Mouse (Mus musculus): ENCODE results near the gene St3gal3.

The St3gal3 gene

DNA sequence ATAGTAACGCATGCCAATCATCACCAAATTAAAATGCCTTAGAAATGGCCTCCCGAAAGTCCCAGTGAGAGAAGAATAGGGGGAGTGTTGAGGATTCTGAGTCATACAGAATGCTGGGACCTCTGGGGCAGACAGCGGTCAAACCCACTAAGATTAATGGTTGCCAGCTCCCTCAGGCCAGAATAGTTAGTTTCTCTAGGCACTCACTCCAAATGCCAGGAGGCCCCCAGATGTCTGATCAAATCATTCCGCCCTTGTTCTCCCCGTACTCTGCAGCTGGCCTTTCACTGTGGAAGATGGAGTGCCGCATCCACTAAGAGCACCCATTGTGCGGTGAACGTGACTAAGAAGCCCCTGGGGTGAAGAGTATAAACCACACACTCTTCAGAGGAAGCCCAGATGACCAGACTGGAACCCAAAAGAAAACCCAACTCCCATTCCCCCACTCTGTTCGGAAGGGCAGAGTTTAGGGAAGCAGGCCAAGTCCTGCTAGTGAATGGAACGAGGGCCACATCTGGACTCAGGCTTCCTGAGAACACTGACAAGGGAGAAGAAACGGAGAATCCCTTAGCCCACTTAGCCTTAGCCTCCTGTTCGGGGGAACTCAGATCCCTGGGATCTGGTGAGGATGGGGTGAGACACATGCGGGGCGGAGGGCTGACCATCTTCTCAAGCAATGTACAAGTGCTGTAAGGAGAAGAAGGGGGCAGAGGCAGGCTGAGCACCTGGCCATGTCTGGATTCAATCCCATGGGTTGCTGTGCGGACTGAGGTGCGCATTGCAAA lies 117.5 kb downstream of the St3gal3 start:
- no peak for DNase-seq

DNA sequence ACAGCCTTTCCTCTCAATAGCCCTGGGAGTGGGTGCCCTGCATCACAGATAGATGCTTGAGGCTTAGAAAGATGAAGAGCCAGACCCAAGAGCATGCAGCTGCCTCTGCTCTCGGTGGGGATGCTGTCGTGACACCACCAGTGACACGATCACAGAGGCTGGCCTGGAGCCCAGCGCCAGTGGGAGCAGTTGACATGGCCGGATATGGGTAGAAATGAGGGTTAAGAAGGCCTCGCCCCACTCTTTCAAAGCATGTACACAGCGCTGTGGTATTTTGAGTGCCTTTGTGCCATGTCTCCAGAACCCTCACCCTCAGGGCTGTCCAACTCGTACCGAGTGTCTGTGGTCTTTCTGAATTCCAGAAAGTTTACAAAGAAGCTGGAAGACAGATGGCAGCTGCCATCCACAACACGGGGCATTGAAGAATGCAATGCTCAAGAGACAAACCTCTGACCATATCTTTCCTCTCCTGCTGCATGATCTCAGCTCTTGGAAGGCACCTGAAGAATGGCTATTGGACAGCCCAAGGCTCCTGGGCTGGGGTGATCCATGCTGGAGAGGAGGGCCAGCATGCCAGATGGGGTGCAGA lies 118.3 kb downstream of the St3gal3 start:
- DNase-seq = peak; percentile 32

DNA sequence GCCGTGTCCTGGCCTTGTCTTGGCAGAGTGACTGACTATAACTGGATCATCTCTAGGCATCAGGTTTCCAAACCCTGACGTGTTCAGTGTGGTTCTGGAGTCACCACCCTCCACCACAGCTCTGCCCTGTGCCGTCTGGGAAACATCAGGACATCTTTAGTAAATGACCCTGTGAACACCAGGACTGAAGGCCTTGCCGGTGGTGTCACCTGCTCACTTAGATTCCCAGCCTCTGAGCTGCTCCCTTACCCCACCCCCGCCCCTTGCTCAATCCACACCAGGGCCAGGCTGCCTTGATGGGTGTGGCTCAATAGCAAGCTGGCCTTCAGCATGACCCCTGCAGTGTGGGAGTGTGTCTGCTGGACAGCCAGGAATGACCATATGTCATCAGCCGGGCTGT lies 119.1 kb downstream of the St3gal3 start:
- DNase-seq = no peak

DNA sequence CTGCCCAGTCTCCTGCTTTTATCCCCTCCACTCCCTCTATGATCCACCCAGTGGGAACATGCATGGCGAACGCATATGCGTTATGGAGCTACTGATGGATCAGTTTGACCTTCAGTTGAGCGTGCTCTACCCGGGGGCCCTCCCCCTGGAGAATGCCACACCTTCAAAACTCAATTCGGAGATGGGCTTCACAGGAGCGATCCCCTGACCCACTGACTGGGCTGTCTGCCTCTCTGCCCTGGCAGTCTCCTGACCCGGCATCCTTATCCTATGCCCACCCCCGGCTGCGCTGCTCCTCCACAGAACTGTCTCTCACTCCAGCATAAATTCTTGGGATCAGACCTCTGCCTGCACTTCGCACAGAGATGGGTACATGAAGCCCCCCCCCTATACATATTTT lies 119.6 kb downstream of the St3gal3 start:
- DNase-seq = no peak

DNA sequence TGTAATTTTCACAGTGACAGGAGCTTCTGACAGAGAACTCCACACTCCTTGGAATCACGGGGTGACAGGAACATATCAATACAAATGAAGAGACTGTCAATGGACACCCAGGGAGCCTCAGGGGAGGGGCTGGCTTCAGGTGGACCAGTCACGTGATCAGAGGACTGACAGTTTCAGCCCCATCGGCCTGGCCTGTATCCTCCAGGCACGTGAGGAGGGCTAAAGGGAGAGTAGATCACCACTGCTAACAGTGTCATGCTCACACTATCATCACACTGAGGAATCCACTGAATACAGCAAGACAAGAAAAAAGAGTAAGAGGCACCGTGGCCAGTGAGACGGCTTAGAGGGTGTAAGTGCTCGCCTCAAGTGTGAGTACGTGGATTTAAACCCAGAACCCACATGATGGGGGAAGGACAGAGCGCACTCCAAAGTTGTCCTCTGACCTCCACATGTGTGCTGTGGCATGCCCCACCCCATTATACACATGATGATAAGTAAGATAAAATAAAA lies 124.0 kb downstream of the St3gal3 start:
- no peak for DNase-seq

DNA sequence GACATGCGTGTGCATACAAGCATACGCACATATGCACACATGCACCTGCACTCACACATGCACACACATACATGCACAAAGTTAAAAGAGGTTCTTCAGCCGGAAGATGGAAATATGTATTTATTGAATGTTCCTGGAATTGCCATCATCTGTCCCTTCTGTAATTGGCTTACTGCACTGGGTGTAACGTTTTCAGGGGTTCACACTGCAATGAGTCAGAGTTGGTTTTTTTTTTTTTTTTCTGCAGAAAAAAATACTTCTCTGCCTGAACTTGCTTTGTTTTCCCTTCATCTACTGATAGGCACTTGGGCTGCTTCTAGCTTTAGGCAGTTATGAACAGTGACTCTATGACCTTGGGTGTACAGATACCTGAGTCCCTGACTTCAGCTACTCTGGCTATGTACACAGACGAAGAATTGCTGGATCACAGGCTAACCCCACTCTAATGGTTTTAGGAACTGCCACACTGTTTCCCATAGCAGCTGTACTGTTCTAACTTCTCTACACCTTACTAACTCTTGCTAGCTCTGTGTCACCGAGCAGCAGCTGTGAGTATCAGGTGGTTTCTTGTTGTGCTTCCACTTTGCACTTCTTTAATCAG lies 126.2 kb downstream of the St3gal3 start:
- no peak for DNase-seq

DNA sequence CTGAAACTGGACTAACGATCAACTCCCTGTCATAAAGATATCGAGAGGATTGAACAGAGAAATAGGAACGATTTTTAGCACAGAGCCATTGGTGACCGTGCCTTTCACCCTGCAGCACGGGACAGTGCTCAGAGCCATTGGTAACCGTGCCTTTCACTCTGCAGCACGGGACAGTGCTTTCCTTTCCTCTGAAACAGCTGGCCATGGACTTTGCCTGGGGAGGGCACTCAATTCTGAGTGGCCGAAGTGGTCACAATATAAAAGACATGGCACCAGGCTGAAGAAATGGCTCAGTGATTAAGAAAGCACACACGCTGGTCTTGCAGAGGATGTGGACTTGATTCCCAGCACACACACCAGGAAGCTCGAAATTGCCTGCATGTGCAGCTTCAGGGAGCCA lies 133.4 kb downstream of the St3gal3 start:
- DNase-seq = no peak

DNA sequence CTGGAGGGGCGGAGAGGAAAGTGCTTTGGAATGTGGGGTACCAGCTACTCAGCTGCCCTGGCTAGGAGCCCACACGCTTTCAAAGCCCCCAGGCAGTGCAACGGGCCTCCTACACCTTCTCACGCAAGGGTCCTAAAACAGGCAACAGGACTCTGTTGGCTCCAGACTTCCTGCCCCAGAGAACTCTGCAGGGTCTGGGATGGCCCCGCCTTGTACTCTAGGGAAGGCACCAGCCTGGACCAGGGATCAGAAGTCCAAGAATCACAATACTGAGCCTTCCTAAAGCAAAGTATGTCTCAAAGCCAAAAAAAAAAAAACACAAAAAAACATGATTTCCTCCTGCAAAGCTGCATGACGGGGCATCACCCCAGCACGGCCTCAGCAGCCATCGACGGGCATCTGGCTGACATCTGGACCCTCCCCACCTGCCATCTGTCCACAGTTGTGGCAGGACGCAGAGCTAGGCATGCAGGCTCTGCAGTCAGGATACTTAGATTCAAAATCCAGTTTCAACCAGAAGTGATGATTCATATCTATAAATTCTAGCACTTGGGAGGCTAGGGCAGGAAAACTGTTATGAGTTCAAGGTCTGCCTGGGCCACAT lies 134.0 kb downstream of the St3gal3 start:
- no peak for DNase-seq

DNA sequence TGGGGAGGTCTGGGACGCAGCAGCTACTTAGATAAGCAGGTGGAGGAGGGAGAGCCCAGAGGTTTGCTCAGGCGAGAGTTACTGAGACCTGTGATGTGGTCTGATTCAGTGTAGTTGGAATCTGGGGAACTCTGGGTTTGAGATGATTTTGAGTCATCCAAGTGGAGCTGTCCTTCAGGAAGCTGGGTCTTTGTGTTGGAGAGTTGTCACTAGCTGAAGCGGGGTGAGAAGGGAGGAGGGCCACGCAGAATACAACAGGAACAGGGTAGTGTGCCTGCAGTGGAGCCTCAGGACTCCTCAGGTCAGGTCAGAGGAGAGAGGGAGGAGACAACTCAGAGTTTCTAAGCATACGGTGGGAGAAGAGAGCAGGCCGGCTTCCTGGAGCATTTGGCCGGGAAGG lies 134.8 kb downstream of the St3gal3 start:
- no peak for DNase-seq

DNA sequence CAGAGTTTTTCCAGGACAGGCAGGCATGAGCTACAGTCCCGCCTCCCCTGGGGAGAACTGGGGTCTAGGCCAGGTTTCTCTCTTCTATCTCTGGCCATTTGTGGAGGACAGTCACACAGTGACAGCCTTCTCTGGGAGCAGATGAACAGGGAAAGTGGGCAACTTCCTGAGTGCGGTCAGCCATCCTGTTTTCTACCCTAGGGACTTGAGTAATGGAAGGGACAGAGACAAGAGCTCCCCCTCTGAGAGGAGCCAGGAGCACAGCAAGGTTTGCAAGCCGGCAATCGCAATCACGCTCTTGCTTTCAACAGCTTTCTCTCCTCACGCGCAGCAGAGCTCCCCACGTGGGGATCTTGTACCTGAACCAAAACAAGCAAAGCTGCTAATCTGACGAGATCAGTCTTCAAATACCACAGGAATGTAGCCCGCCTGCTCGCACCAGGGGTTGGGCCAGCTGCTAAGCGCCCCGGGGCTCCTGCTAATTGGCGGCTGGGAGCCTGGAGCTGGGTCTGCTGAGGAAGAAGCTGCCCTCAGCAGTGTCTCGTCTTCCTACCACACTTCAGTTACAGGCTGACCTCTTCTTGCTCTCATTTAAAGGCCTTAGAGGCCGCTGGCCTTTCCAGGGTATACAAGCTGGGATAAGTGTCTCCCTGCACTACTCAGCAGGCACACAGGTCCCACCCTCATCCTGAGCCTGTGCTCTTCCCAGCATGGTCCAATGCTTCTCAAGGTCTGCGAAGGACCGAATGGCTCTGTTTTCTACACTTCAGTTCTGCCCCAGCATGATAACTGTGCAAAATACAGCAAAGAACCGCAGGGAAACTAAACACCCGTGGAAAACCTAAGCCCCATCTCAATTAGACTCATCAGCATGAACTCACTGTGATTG lies 137.1 kb downstream of the St3gal3 start:
- peak; percentile 80 for DNase-seq

DNA sequence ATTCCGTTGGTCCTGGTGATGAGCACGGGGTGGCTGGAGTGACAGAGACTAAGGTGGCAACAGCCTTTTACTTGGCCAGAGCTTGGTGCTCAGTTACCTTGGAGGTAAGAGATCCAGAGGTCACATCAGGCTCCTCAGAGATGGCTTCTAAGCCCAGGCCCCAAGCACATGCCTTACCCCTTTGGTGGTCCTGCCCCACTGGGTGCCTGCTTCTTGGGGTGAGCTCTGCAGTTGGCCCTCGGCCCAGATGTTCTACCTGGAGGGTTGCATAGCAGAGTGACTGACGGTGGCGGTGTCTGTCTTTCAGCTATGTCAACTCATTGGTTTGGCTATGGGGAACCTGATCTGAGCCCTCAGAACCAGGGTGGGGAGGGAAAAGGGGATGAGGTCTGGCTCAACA lies 138.0 kb downstream of the St3gal3 start:
- no peak for DNase-seq

DNA sequence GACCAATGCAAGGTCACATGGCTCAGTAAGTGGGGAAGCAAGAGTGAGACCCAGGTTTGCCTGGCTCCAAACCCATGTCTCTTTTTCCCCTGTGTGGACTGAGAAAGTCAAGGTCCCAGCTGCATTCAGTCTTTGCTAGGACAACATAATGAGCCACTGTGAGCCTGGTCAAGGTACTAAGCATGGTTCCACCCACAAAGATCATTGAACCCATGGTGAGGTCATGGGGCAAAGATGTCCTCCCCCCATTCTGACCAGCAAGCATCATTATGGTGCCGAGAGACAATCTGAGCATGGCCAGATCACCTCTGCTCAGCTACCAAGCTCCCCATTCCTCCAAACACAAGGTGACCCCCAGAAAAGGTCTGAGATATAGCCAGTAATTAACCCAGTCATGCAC lies 139.3 kb downstream of the St3gal3 start:
- DNase-seq = no peak

DNA sequence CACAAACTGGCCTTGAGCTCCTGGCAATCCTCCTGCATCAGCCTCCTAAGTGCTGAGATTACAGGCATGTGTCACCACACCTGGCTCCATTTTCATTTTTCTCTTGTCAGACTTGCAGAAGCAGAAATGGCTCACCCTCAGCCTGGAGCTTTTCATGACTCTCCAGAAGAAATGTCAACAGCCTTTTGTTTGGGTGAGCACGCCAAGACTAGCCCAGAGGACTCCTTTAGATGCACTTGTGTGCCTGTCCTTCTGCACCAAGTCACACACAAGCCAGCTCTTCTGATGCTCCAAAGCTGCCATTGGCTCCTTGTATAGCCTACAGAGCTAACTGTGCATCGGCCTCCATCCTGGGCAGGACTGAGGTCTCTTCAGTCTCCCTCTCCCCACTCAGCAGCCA lies 141.3 kb downstream of the St3gal3 start:
- DNase-seq = no peak

DNA sequence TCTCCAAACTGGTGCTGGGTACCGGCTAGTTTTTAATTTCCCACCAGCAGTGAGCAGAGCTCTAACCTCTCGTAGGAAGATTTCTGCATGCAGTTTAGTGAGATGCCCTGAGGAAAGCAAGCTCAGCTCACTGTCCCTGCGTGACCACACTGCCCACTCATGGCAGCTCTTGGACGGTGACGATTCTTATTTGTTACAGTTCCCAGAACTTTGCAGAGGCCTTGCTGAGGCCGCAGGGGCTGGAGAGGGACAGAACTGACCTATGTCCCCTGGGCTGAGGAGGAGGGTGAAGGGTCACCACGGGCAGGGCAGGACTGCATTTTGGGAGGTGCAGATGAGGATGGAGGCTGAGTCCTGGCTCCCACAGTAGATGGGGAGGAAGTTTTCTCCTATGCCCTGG lies 141.8 kb downstream of the St3gal3 start:
- DNase-seq = no peak

DNA sequence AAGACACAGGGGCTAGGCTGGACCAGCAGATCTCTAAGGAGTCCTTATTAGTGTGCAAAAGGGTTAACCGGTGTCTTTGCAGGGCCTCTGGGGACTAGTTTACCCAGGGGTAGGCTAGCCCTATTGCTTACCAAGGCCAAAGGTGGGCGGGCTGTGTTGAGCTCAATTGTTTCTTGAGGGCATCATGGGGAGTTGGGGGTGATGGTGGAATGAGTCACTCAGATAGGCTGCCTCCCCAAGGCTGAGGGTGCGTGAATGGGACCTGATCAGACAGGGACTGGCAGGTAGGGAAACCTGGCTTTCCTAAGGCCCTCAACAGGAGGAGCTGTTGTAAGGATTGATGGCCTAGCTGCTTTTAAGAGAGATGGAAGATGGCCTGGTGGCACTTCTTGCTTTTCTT lies 142.7 kb downstream of the St3gal3 start:
- no peak for DNase-seq

DNA sequence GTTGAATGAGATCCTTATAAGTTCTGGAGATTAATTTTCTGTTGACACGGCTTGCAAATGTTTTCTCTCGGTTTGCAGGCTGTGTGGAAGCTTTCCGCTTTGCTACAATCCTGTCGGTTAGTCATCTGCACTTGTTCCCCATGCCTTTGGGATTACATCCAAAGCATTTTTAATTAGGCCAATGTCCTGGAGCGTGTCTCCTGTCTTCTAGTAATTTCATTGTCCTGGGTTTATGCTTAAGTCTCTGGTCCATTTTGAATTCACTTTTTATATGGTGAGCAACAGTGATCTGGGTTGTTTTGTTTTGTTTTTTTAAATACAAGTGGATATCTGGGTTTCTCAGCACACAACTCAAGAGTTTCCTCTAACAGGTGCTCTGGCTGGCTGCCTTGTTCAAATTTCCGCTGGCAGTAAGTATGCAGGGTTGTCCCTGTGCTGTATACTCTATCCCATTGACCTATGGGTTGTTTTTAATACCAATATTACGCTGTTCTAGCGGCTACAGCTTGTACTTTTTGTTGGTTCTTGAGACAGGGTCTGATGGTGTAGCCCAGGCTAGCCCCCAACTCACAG lies 143.6 kb downstream of the St3gal3 start:
- no peak for DNase-seq

DNA sequence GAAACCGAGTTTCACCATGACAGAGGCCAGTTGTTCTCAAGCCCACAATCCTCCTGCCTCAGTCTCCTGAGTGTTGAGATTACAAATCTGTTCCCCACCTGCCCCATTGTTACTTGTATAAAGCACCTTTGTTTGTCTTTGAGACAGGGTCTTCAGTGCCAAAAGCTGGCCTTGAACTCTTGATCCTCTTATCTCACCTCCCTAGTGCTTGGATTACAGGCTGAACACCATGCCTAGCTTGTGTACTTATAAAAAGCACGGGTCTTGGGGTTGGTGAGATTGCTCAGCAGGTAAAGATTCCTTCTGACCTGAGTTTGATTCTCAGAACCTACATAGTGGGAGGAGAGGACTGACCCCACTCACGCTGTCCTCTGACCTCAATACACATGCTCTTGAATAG lies 144.1 kb downstream of the St3gal3 start:
- no peak for DNase-seq

DNA sequence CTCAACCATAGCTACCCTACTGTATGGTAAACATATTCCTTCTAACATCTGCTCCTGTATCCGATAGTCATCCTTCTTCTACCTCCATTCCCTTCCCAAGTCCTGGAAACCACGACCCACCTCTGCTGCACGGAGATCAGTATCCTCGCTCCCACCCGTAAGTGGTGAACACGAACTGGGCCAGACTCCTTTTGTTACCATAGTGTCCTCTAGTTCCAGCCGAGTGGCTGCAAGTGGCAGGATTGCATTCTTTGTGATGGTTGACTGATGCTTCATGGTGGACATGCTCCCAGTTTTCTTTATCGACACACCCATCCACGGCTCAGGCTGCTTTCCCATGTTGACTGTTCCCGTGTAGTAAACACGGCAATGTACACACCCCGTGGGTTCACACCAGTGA lies 144.9 kb downstream of the St3gal3 start:
- DNase-seq = no peak

DNA sequence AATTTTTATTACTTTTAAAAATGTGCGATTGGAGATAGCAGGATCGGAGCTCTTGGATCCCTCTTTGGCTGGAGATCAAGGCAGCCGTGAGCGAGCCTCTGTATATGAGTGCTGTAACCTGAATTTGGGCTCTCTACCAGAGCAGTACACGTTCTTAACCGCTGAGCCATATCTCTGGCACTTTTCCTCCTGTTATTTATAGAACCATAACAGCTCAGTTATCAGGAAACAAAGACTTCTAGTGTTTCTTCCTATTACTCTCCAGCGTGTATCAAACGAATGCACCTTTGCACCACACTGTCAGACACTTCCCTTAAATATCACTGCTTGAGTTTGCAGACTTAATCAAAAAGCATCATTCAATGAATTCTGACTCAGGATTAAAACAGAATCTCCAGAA lies 147.9 kb downstream of the St3gal3 start:
- no peak for DNase-seq

DNA sequence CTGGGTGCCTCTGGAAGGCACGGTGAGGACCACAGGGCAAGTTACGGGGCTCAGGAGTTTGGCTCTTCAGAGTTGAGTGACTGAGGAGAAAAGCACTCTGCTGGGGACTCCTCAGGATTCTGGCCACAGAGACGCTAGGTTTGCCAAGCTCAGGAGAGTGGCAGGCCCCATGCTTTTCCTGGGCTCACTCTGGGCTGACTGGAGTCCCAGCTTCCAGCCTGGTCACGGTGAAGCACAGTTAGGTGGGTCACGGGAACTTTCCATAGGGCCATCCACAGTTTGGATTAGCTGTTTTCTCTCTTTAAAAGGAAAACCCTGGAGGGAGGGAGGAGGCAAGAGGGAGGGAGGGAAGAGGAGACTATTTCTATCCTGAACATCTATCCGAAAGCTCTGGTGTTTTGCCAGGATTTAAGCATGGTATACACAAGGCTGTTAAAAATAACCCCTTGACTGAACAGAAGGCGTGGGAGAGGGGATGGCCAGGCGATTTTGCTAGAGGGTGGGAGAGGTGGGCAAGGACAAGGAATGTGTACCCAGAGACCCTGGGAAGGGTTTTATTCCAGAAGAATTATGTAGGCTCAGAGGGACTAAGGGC lies 149.6 kb downstream of the St3gal3 start:
- DNase-seq = peak; percentile 24

DNA sequence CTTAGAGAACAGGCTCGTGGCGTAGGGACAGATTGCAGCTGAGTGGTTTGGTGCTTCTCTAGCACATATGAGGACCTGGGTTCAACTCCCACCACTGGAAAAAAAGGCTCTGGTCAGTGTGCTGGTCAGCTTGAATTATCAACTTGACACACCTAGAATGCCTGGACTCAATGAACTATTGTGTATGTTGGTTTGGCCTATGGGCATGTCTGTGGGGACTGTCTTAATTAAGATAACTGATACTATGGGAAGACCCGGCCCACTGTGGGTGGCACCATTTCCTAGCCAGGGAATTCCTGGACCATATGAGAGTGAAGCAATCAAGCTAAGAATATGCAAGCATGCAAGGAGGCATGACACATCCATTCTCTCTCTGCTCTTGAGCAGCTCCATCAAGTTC lies 150.5 kb downstream of the St3gal3 start:
- no peak for DNase-seq

DNA sequence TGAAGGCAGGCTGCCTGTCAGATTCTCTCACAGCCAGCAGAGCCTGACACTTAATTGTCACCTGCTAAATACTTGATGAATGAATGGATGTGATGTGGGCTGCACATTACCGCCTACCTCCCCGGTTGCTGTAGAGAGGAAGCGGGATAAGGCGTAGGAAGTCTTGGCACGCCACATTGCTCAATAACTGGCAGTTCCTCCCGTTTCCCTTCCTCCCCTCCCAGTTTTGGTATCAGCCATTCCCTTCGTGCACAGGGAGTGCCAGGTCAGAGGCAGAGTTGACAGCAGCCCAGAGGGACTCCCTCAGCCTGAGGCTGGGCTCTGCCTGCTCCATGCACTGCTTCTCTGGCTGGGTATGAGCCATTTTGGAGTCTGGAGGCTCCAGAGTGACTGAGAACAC lies 152.0 kb downstream of the St3gal3 start:
- DNase-seq = peak; percentile 63

Measured in lung, postnatal 10 days (tissue).